Mouse (Mus musculus) CD8-positive naive resting alpha-beta T cell, adult 2 months (primary cell): ENCODE data around the gene Lif.

Experiments used
- DNase-seq, 2 experiments: peaks; one replicate each; pipeline ENCODE4 v3.0.0; 2022; ENCODE audit warnings: low read depth in 2 of 2, low spot score in 2 of 2

Gene Lif

GRCm38 (mm10) chr11:4260463-4261187 is 3.3 kb downstream of the Lif start:
- no peak for DNase-seq

DNA sequence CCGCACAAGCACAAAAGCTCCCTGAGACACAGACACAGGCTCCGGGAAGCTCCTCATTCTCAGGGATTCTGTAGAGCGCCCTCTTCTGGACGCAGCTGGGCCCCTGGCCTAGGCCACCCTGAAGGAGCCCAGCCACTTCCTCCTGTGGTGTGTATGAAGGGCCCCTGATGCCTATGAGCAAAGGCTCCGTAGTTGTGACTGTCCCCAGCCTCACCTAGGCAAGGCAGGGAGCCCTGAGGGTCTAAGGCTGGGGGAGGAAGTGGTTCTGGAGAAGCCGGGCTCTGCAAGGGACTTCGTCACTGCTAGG is 3.8 kb downstream of the Lif start:
- peak; percentile 52 to 66 for DNase-seq

GRCm38 (mm10) chr11:4261969-4262368 is 4.6 kb downstream of the Lif start:
- DNase-seq = no peak

DNA sequence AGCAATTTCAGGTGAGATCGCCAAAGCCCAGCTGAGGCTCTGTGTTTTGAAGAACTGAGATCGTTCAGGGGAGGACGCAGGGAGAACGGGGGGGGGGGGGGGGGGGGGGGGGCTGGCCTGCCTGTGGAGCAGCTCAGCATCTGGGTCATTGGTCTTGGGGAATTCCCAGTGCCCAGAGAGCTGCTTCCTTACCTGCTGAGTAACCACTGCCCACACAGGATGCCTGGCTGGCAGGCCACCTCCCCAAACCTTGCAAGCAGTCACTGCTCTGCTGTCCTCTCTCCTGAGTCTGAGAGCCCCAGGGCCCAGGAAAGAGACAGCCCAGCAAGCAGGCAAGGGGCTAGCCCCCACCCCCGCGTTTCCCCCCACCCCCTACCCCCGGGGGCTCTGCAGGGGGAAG is 5.5 kb downstream of the Lif start:
- DNase-seq = no peak

- DNase-seq = no peak
Observed at GRCm38 (mm10) chr11:4263296-4263695, 5.9 kb downstream of the Lif start.

- no peak for DNase-seq
Observed at GRCm38 (mm10) chr11:4264066-4264465, 6.7 kb downstream of the Lif start.

DNA sequence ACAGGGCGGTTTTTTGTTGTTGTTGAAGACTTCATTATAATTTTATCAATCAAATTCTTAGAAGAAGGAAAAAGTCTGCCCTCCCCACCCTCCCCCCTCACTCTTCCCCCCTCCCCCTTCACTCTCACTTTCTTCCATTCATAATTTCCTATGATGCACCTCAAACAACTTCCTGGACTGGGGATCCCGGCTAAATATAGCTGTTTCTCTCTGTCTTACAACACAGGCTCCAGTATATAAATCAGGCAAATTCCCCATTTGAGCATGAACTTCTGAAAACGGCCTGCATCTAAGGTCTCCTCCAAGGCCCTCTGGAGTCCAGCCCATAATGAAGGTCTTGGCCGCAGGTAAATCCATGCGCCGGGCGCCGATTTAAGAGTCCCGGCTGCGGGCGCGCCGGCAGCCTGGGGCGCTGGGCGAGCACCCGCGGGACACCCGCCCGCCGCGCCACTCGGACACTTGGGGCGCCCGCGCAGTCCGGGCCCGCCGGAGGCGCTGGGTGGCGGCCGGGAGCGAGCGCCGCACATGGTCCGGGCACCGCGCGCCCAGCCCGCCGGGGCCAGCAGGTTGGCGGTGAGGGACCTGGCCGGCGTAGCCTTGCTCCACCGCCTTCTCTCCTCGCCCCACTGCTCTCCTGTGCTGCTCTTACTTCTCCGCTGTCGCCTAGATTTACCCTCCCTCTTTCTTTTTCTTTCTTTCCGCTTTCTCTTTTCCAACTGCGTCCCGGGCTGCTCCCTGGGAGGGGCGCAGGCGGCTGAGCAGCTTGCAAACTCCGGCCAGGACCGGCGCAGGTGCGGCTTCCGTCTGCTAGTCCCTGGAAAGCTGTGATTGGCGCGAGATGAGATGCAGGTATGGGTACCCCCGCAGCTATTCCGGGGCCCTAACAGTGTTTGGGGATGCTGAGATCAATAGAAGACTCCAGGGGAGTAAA is 9.2 kb downstream of the Lif start:
- no peak for DNase-seq

GRCm38 (mm10) chr11:4267202-4267578 is 9.8 kb downstream of the Lif start:
- no peak for DNase-seq

GRCm38 (mm10) chr11:4268500-4268899 is 11.1 kb downstream of the Lif start:
- DNase-seq = no peak

DNA sequence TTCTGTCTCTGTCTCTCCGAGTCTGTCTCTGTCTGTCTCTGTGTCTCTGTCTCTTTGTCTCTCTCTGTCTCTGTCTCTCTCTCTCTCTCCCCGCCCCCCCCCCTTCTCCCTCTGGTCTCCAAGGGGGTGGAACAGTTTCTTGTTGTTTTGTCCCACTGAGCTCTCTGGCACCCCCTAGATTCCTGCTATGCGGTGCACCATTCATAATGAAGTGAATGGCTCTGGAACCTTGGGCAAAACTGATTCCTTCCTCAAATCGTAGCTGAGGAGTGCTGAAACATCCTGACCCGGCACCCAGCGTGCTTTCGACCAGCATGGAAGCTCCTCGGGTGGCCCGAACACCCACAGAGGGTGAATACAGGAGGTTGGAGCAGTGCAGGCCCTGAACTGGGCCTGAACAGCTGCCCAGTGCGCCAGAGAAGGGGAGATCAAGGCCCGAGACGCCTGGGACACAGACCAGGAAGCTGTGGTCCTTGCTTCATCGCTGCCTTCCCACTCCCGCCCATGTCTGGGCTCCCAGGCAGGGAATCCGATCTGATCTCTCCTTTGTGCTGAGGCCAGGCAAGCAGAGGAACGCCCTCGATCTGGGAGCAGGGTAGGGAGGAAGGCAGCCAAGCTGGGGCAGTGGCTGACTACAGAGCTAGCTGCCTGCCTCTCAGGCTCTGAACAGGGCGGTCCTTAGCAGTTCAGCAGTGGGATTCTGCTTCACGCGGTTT is 13.5 kb downstream of the Lif start:
- DNase-seq = no peak

DNA sequence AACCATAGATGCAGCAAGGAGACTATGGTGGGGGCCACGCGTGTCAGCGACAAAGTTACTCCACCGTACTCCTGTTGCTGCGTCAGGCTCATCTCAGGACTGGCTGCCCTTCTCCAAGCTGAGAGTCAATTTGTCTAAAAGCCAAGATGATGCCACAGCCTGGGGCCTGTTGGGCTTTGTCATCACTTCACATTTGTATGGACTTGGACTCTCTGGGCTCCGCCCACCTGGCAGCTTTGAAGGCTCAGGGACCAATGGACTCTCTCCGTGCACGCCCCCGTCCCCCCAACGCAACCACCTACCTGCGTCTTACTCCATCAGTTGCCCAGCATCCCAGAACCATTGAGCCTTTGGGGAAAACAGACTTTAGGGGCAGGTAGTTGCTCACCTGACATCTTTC is 14.2 kb downstream of the Lif start:
- DNase-seq = no peak

DNA sequence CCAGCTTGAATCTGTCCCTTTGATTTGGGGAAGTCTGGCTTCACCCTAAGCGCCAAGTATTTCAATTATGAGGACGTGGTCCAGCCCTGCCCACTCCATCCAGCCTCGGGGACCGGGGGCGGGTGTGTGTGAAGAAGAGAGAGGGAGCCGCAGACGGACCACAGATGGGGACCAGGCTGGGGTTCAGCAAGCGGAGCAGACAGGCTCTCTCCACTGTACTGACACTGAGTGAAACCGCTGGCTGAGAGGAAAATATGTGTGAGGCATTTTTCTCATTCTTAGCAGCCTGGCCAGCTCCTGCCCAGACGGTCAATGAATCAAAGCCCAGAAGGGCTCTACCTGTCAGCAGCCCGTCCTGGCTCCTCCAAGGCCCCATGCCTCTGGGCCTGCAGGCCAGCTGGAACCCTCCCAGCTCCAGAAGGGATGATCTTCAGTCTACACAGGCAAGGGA is 19.1 kb downstream of the Lif start:
- no peak for DNase-seq

GRCm38 (mm10) chr11:4279909-4280308 is 22.6 kb downstream of the Lif start:
- DNase-seq = no peak

- DNase-seq = no peak
Observed at GRCm38 (mm10) chr11:4281852-4282251, 24.5 kb downstream of the Lif start.

GRCm38 (mm10) chr11:4283627-4284026 is 26.3 kb downstream of the Lif start:
- no peak for DNase-seq

- peak; percentile 28 to 32 for DNase-seq
Observed at GRCm38 (mm10) chr11:4289280-4289679, 31.9 kb downstream of the Lif start.

DNA sequence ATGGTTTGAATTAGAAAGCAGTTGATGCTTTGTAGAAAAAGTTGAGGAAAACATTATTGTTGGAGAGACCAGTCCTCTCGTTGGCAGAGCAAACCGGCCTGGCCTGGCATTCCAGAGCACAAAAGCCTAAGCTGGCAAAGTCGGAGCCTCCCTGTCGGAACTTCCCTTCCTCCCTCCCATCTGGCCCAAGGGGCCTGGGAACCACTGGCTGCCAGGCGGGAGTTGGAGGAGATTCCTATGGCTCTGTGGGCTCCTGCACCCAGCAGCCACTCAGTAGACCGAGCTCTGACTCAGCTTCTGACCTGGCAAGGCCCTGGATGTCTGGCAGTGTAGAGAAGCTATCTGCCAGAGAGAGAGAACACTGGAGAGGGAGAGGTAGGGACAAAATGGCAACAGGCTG is 34.3 kb downstream of the Lif start:
- no peak for DNase-seq

DNA sequence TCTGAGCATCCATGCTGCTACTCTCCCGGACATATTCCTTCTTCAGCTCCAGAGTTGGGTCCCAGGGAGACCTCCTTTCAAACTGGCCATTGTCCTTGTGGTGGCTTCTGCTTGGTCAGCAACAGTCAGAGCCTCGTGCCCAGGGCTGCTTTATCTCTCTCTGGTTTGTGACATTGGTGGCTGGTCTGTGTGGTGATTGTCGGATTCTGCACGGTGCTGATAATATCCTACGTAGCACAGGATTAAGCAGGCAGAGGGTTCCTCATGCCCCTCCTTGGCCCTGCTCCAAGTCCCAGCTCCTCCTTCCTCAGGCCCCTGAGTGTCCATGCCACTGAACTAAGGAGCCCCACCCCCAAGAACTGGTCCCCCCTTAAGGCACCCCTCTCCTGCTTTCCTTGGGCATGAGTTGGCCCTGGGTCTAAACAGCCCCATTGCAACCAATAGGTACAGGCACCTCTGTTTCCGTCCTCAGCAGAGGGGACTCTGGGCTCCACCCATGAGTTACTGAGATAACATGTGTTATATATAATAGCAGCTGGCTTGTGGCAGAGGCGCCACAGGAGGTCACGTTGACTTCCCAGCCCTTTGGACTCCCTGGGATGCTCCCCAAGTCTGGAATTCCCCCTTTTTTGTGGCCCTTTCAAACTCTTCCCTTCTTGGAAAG is 35.0 kb downstream of the Lif start:
- DNase-seq = no peak

DNA sequence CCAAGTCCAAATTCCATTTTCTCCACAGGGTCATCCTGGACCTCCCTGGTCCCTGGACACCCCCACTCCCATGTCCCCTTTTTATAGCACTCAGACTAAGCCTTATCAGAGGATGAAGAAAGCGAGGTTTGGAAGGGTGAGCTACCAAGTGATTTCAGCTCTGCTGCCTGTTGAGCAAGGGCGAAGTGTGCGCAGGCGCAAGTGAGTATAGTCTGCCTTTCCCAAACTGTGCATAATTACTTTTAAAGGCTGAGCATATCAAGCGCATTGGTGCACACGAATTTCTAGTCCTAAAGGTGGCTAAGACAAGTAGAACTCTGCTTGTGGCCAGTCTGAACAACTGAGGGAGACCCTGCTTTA is 35.5 kb downstream of the Lif start:
- no peak for DNase-seq

- DNase-seq = no peak
Observed at GRCm38 (mm10) chr11:4293481-4293880, 36.1 kb downstream of the Lif start.

DNA sequence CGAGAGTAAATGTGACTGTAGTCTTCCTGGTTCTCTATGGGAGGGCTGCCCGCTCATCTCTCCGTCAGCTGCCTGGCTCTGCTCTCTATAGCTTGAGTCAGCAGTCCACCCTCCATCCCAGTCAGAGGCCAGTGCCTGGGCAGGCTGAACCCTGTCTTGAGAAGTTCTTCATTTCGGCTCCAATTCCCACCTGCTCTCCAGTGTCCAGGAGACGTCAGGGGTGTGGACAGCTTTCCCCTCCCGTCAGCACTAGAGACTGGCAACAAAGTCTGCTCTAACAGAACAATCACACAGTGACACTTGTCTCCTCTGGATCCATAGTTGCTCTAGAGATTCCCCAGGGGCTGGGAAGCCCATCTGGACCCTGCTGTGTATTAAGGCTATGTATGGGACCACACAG is 36.7 kb downstream of the Lif start:
- DNase-seq = no peak
